Mouse (Mus musculus): ENCODE measurements around the gene Six1. TPM values are rescaled to one million over a fixed set of nuclear protein-coding genes. Genes with fewer than 3 reads are reported as not detected.

Gene Six1
- total RNA-seq, 1 experiment: 2.9 TPM

DNA sequence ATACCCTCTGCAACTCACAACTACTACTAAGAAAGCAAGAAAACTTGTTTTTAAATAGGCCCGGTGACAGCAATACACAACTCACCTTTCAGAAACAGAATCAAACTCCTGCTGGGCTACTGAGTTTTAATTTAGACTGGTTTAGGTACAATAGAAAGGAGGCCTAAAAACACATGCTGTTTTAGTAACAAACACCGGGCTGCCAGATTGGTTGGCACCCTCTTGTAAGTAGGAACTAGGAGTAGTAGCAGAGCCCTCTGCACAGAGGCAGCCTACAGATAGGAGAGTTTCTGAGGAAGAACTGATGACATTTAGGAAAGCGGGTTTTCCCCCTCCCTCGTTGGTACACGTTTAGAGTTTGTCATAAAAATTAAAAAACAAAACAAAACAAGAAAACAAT, 11.3 kb downstream of the Six1 start:
- H3K27ac ChIP-seq (ENCODE audit: insufficient read depth, low read depth, low read length, poor library complexity, severe bottlenecking): no peak overlapping the region
- H3K9ac ChIP-seq (ENCODE audit: insufficient read depth, low read depth, low read length, poor library complexity, severe bottlenecking): no peak overlapping the region
- no peaks in the 10 kb centered on the region; the same call in 1 of the 2 replicates for H3K36me3 ChIP-seq (ENCODE audit: control insufficient read depth, insufficient read depth, low read length, poor library complexity, severe bottlenecking)
- TF ChIP-seq CHD2 (IDR thresholded peaks at IDR 0.05; ENCODE audit: low read depth, low read length) (no peak), MAFK (IDR thresholded peaks at IDR 0.05; ENCODE audit: insufficient read depth, low read depth, low read length) (no peak), ZNF384 (IDR thresholded peaks at IDR 0.05; ENCODE audit: low read depth, low read length) (no peak), HCFC1 (IDR thresholded peaks at IDR 0.05; ENCODE audit: borderline replicate concordance, insufficient read depth, low read length) (no peak), ZC3H11A (IDR thresholded peaks at IDR 0.05; ENCODE audit: borderline replicate concordance, low read depth, low read length) (no peak)
- peaks cover 0 to 15% of the 10 kb centered on the region in 2 experiments; a peak in 2 of 4 replicates for H3K4me1 ChIP-seq (ENCODE audit: control insufficient read depth in 2 of 2, insufficient read depth in 2 of 2, low read length in 2 of 2, poor library complexity in 1 of 2)
- H3K9me3 ChIP-seq (ENCODE audit: control insufficient read depth, insufficient read depth, low read depth, low read length): no peaks in the 10 kb centered on the region
- H3K4me3 ChIP-seq (ENCODE audit: insufficient read depth in 1 of 2, low read depth in 1 of 2, low read length in 2 of 2, poor library complexity in 1 of 2, severe bottlenecking in 1 of 2): no peak overlapping the region
- in situ Hi-C loops (cut with MboI; ENCODE audit: low sequenced_read_pairs in 2 of 2, unreplicated experiment in 2 of 2): loop anchor here (5.0 to 25.0 kb wide), 3 partner anchors 75 to 495 kb away; partner anchors contain the start of gene Tmem30b (in 2 of the 2)
- DNase-seq (ENCODE audit: low read depth, low spot score): no peak

DNA sequence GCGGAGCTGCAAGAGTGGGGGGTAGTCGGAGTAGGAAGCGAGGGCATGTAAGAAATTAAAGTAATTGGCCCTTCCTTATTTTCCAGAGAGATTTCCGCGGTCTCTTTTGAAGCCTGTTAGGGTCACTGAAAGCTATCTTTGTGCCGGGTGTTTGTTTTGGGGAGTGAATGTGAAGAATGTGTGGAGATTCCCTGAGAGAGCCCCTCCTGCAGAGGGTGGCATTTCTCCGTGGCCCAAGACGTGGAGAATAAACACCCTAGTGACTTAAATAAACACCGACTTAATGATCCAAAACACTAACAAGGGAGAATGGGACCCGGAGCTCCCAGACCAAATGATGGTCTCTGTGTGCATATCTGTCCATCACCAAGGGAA, 12.4 kb downstream of the Six1 start:
- Histone ChIP-seq H3K4me1 (ENCODE audit: control insufficient read depth in 2 of 2, insufficient read depth in 2 of 2, low read length in 2 of 2, poor library complexity in 1 of 2) (peaks cover 0 to 15% of the 10 kb centered on the region in 2 experiments; a peak in 2 of 4 replicates), H3K9ac (ENCODE audit: insufficient read depth, low read depth, low read length, poor library complexity, severe bottlenecking) (no peak overlapping the region), H3K27ac (ENCODE audit: insufficient read depth, low read depth, low read length, poor library complexity, severe bottlenecking) (no peak overlapping the region), H3K9me3 (ENCODE audit: control insufficient read depth, insufficient read depth, low read depth, low read length) (no peaks in the 10 kb centered on the region), H3K36me3 (ENCODE audit: control insufficient read depth, insufficient read depth, low read length, poor library complexity, severe bottlenecking) (no peaks in the 10 kb centered on the region; the same call in 1 of the 2 replicates), H3K4me3 (ENCODE audit: insufficient read depth in 1 of 2, low read depth in 1 of 2, low read length in 2 of 2, poor library complexity in 1 of 2, severe bottlenecking in 1 of 2) (no peak overlapping the region)
- no peak for DNase-seq (ENCODE audit: low read depth, low spot score)
- in situ Hi-C loops (cut with MboI; ENCODE audit: low sequenced_read_pairs in 2 of 2, unreplicated experiment in 2 of 2): loop anchor here (5.0 to 25.0 kb wide), 3 partner anchors 76 to 496 kb away; partner anchors contain the start of gene Tmem30b (in 2 of the 2)
- TF ChIP-seq CHD2 (IDR thresholded peaks at IDR 0.05; ENCODE audit: low read depth, low read length) (no peak), MAFK (IDR thresholded peaks at IDR 0.05; ENCODE audit: insufficient read depth, low read depth, low read length) (no peak), ZNF384 (IDR thresholded peaks at IDR 0.05; ENCODE audit: low read depth, low read length) (no peak), ZC3H11A (IDR thresholded peaks at IDR 0.05; ENCODE audit: borderline replicate concordance, low read depth, low read length) (no peak), HCFC1 (IDR thresholded peaks at IDR 0.05; ENCODE audit: borderline replicate concordance, insufficient read depth, low read length) (no peak)

DNA sequence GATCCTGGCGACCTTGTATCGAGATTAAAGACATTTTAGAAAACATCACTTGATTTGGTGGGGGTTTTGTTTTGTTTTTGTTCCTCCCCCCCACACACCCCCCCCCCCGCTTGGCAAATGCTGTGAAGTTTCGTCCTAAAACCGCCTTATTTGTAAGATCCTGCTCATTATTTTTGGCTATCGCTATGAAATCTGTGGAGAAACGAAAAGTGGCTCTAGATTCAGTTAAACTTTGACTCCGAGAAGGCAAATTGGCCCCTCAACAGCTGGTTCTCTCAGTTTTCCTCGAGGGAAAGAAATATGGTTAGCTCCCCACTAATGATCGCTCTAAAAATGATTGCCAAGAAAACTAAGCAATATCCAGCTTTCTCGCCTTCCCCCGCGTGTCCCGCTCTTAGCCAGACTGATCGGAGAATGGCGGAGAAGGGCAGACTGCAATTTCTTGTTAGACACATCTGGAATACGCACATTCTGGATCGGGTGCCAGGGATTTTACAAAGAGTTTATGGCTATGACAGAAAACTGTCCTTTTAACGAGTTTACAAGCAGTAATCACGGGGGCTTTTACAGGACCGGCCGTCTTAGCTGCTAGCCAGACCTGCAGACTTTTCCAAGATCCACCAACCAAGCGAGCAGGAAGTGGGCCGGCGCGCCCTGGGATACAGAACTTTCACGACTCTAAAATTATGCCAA, 13.0 kb downstream of the Six1 start:
- H3K9ac ChIP-seq (ENCODE audit: insufficient read depth, low read depth, low read length, poor library complexity, severe bottlenecking): no peak overlapping the region
- H3K27ac ChIP-seq (ENCODE audit: insufficient read depth, low read depth, low read length, poor library complexity, severe bottlenecking): no peak overlapping the region
- H3K9me3 ChIP-seq (ENCODE audit: control insufficient read depth, insufficient read depth, low read depth, low read length): no peaks in the 10 kb centered on the region
- no peaks in the 10 kb centered on the region; the same call in 1 of the 2 replicates for H3K36me3 ChIP-seq (ENCODE audit: control insufficient read depth, insufficient read depth, low read length, poor library complexity, severe bottlenecking)
- TF ChIP-seq ZC3H11A (IDR thresholded peaks at IDR 0.05; ENCODE audit: borderline replicate concordance, low read depth, low read length) (no peak), MAFK (IDR thresholded peaks at IDR 0.05; ENCODE audit: insufficient read depth, low read depth, low read length) (no peak), CHD2 (IDR thresholded peaks at IDR 0.05; ENCODE audit: low read depth, low read length) (no peak), ZNF384 (IDR thresholded peaks at IDR 0.05; ENCODE audit: low read depth, low read length) (no peak)
- H3K4me3 ChIP-seq (ENCODE audit: insufficient read depth in 1 of 2, low read depth in 1 of 2, low read length in 2 of 2, poor library complexity in 1 of 2, severe bottlenecking in 1 of 2): no peak overlapping the region
- in situ Hi-C loops (cut with MboI; ENCODE audit: low sequenced_read_pairs in 2 of 2, unreplicated experiment in 2 of 2): loop anchor here (5.0 to 25.0 kb wide), 3 partner anchors 77 to 497 kb away; partner anchors contain the start of gene Tmem30b (in 2 of the 2)
- H3K4me1 ChIP-seq (ENCODE audit: control insufficient read depth in 2 of 2, insufficient read depth in 2 of 2, low read length in 2 of 2, poor library complexity in 1 of 2): peaks cover 0 to 15% of the 10 kb centered on the region in 2 experiments; a peak in 2 of 4 replicates
- DNase-seq (ENCODE audit: low read depth, low spot score): no peak

DNA sequence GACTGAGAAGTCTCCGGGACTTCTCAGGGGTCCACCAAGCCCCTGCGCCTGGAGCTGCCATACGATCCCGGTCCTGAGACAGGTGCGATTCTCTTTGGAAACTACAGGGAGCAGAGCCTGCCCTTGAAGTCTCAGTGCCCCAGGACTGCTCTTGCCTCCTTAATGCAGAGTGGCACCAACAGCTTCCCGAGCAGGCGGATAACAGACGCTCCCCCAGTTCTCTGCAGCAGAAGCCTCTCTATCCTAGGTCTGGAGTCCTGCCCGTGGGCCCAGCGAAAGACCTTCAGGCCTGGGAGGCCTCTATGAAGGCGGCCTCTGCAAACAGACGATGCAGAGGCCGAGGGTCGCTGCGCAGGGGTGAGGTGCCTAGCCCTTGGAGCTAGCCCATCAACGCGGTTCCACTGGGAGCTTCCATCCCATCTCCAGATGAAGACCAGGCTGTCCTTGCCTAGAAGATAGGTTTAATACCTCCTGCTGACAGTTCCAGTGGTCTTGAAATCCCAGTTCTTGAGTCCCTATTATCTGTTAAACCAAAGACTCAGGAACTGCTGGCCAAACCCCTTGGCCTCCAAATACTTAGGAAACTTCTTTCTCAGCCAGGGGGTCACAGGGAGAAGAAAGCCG, 13.6 kb downstream of the Six1 start:
- no peaks in the 10 kb centered on the region for H3K9me3 ChIP-seq (ENCODE audit: control insufficient read depth, insufficient read depth, low read depth, low read length)
- no peak overlapping the region for H3K9ac ChIP-seq (ENCODE audit: insufficient read depth, low read depth, low read length, poor library complexity, severe bottlenecking)
- no peak overlapping the region for H3K27ac ChIP-seq (ENCODE audit: insufficient read depth, low read depth, low read length, poor library complexity, severe bottlenecking)
- DNase-seq (ENCODE audit: low read depth, low spot score): no peak
- H3K4me1 ChIP-seq (ENCODE audit: control insufficient read depth in 2 of 2, insufficient read depth in 2 of 2, low read length in 2 of 2, poor library complexity in 1 of 2): peaks cover 0 to 17% of the 10 kb centered on the region in 2 experiments; a peak in 2 of 4 replicates
- no peaks in the 10 kb centered on the region; the same call in 1 of the 2 replicates for H3K36me3 ChIP-seq (ENCODE audit: control insufficient read depth, insufficient read depth, low read length, poor library complexity, severe bottlenecking)
- TF ChIP-seq ZC3H11A (IDR thresholded peaks at IDR 0.05; ENCODE audit: borderline replicate concordance, low read depth, low read length) (no peak), MAFK (IDR thresholded peaks at IDR 0.05; ENCODE audit: insufficient read depth, low read depth, low read length) (no peak), HCFC1 (IDR thresholded peaks at IDR 0.05; ENCODE audit: borderline replicate concordance, insufficient read depth, low read length) (no peak), CHD2 (IDR thresholded peaks at IDR 0.05; ENCODE audit: low read depth, low read length) (no peak), ZNF384 (IDR thresholded peaks at IDR 0.05; ENCODE audit: low read depth, low read length) (no peak)
- in situ Hi-C loops (cut with MboI; ENCODE audit: low sequenced_read_pairs in 2 of 2, unreplicated experiment in 2 of 2): loop anchor here (5.0 to 25.0 kb wide), 3 partner anchors 77 to 497 kb away; partner anchors contain the start of gene Tmem30b (in 2 of the 2)
- peak overlapping the region; percentile 35; a peak in 2 of 4 replicates for H3K4me3 ChIP-seq (ENCODE audit: insufficient read depth in 1 of 2, low read depth in 1 of 2, low read length in 2 of 2, poor library complexity in 1 of 2, severe bottlenecking in 1 of 2)

All from ES-E14 (cell line).